Mouse (Mus musculus) kidney, adult 2 months (tissue): ENCODE results near the gene Drg1. TPM values are rescaled to one million over a fixed set of nuclear protein-coding genes. Genes with fewer than 3 reads are reported as not detected.
A peak's percentile ranks its signal among the peaks of the same experiment; 100 is the strongest.

Experiments
- DNase-seq: peaks from one replicate; pipeline ENCODE4 v3.0.0; 2021
- H3K27ac ChIP-seq: fragments of 200-500 bp; 2 replicates; pipeline ENCODE4 v1.5.1; 2012; ENCODE audit warnings: low read depth, low read length, control low read depth, inconsistent platforms; ENCODE audit not compliant: insufficient read depth
- H3K27me3 ChIP-seq: fragments of 200-500 bp; replicated peaks from 2 replicates; pipeline ENCODE4 v1.6.1; 2012; ENCODE audit warnings: mild to moderate bottlenecking, moderate library complexity, low read length, inconsistent platforms; ENCODE audit not compliant: control insufficient read depth, insufficient read depth
- H3K36me3 ChIP-seq: fragments of 200-500 bp; 2 replicates; pipeline ENCODE4 v1.6.1; 2012; ENCODE audit warnings: mild to moderate bottlenecking, moderate library complexity, low read length, inconsistent platforms; ENCODE audit not compliant: control insufficient read depth, insufficient read depth
- H3K4me1 ChIP-seq: fragments of 200-500 bp; 2 replicates; pipeline ENCODE4 v1.6.1; 2011; ENCODE audit warnings: low read length; ENCODE audit not compliant: control insufficient read depth, insufficient read depth
- H3K4me3 ChIP-seq: fragments of 200-500 bp; 2 replicates; pipeline ENCODE4 v1.5.1; 2011; ENCODE audit warnings: mild to moderate bottlenecking, low read depth, low read length, control low read depth; ENCODE audit not compliant: insufficient read depth
- CTCF ChIP-seq: fragments of 200-500 bp; conservative IDR thresholded peaks from 2 replicates; pipeline ENCODE4 v1.5.1; 2011; ENCODE audit warnings: low read depth, mild to moderate bottlenecking, control low read depth, low read length, moderate library complexity, mixed read lengths; ENCODE audit not compliant: insufficient read depth, insufficient read length
- POLR2A ChIP-seq: fragments of 200-500 bp; IDR thresholded peaks from one replicate; pipeline ENCODE4 v1.6.1; 2011; ENCODE audit warnings: low read depth, low read length, control low read depth
- WGBS: fragments of 180-500 bp; shearing (Covaris S2); methylation state at CpG from one replicate; pipeline ENCODE4 v1.1.7; 2018; 5-methylcytosine and 5-hydroxymethylcytosine counted together
- polyA plus RNA-seq: library from polyadenylated mRNA; depleted of rRNA; stranded (reverse); fragments of >200 nt; gene quantifications from 2 replicates; pipeline ENCODE4 v1.2.3, GENCODE M21; 2012

Gene Drg1
- polyA plus RNA-seq, 1 experiment: 28.4 TPM

DNA sequence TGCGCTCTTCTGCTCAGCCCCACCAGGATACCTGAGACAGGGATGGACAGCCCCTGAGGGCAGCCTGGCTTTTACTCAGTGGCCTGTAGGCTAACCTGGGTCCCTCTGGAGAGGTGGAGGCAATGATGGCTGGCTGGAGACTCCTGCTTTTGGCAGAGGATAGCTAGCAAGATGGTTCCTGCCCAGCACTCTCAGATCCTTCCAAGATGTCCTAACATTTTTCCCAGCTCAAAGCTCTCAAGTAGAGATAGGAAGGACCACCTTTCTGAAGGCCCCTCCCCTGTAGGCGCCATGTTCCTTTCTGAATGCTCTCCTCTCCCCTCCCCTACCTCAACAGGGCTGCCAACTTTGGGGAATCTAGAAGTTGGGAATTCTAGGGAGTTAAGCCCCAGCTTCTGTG is 28.4 kb upstream of the Drg1 start:
- 97% methylated on average over 2 of the region's 2 CpGs for WGBS
- Histone ChIP-seq H3K27me3 (no peaks in the 10 kb centered on the region), H3K4me1 (peaks cover 10% of the 10 kb centered on the region), H3K4me3 (no peak overlapping the region), H3K27ac (no peak overlapping the region), H3K36me3 (peaks cover 7% of the 10 kb centered on the region; the same call in 1 of the 2 replicates)
- DNase-seq: no peak
- TF ChIP-seq CTCF (no peak), POLR2A (no peak)

DNA sequence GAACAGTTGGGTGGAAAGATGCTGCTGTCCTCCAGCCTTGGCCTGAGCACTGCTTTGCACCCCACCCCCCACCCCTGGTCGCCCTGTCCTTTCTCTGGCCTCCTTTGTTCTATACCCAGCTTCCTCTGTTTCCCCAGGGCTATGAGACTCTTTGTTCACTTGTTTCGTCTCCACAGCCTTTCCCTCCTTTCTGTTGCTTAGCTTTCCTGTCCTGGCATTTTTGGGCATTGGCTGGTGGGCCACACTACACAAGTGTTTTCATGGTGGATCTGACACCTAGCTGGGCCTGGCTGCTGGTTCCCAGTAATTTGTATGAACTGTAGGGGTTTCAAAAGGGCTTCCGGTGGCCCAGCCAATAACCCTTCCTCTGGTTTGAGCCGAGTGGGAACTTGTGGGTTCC is 27.1 kb upstream of the Drg1 start:
- Histone ChIP-seq H3K36me3 (peaks cover 7% of the 10 kb centered on the region; the same call in 1 of the 2 replicates), H3K4me3 (no peak overlapping the region), H3K27ac (0 out of 2 replicates have a peak overlapping the region, but pooled peaks have one; percentile 91), H3K4me1 (peaks cover 10% of the 10 kb centered on the region), H3K27me3 (no peaks in the 10 kb centered on the region)
- TF ChIP-seq POLR2A: no peak
- TF ChIP-seq CTCF: no peak
- DNase-seq: no peak
- WGBS: 63% methylated on average over 4 of the region's 4 CpGs

DNA sequence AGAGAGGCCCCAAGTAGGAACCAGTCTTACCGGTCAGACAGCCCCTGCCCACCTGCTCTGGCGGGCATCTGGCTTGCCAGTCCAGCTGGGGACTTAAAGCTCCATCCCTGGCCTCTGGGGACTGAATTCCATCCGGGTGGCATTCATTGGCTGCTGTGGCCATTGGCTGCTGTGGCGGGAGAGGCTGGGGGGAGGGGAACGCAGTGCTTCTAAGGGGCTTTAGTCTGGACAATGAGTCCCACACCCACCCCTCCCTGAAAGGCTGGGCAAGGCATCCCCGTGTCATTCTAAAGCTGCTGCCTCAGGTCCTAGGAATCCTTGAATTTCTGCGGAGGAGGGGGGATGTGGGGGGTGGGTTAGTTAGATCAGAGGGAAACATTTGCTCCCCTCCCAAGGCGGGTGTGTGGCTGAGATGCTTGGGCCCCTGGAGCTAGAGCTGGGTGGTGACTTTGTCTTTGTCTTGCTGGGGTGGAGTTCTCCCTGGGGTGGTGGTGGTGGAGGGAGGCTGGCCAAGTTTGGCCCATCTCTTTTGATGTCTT is 26.6 kb upstream of the Drg1 start:
- peak overlapping the region; percentile 0; the same call in 1 of the 2 replicates for H3K4me3 ChIP-seq
- TF ChIP-seq POLR2A (no peak), CTCF (no peak)
- peak; percentile 70 for DNase-seq
- 22% methylated on average over 8 of the region's 8 CpGs for WGBS
- H3K27ac ChIP-seq: peak overlapping the region; percentile 91
- H3K27me3 ChIP-seq: no peaks in the 10 kb centered on the region
- peaks cover 7% of the 10 kb centered on the region; the same call in 1 of the 2 replicates for H3K36me3 ChIP-seq
- H3K4me1 ChIP-seq: peaks cover 12% of the 10 kb centered on the region

DNA sequence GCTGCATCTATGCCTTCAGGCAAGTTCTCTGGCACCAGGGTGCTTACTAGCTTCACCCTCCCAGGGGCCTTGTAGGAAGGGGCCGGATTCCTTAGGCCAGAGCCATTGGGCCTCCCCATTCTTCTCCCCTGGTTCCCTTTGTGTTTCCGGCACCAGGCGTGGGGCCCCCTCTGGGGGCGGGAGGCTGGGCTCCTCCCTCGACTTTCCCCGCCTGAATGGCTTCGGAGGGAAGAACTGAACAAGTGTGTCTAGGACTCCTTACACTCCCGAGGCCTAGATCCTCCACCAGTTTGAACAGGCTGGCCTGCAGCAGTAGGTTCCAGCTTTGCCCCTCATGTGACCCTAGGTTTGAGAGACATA is 25.8 kb upstream of the Drg1 start:
- 1% methylated on average over 8 of the region's 8 CpGs for WGBS
- H3K27ac ChIP-seq: peak overlapping the region; percentile 91
- H3K27me3 ChIP-seq: no peaks in the 10 kb centered on the region
- peak; percentile 72 for DNase-seq
- H3K4me3 ChIP-seq: peak overlapping the region; percentile 92
- peaks cover 7% of the 10 kb centered on the region; the same call in 1 of the 2 replicates for H3K36me3 ChIP-seq
- peaks cover 17% of the 10 kb centered on the region for H3K4me1 ChIP-seq
- no peak for TF ChIP-seq POLR2A
- TF ChIP-seq CTCF: no peak

DNA sequence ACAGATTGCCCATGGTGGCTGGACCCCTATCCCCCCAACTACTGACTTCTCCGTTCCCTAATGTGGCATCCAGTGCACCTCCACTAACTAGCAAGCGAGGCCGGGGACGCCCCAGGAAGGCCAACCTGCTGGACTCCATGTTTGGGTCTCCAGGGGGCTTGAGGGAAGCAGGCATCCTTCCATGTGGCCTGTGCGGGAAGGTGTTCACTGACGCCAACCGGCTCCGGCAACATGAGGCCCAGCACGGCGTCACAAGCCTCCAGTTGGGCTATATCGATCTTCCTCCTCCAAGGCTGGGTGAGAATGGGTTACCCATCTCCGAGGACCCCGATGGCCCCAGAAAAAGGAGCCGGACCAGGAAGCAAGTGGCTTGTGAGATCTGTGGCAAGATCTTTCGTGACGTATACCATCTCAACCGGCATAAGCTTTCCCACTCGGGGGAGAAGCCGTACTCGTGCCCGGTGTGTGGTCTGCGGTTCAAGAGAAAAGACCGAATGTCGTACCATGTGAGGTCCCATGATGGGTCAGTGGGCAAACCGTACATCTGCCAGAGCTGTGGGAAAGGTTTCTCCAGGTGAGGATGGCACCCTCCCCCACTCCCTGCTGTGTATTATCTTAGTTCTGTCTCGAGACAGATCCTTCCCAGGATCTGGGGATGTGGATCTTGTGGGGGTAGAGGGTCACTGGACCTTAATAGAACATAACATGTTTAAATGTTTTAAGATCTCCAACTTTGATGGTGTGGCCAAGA is 25.3 kb upstream of the Drg1 start:
- Histone ChIP-seq H3K36me3 (peaks cover 7% of the 10 kb centered on the region; the same call in 1 of the 2 replicates), H3K4me1 (peaks cover 18% of the 10 kb centered on the region), H3K27ac (peak overlapping the region; percentile 91), H3K4me3 (peak overlapping the region; percentile 92), H3K27me3 (no peaks in the 10 kb centered on the region)
- peak; percentile 15 for DNase-seq
- 15% methylated on average over 26 of the region's 26 CpGs for WGBS
- no peak for TF ChIP-seq POLR2A
- TF ChIP-seq CTCF: no peak

DNA sequence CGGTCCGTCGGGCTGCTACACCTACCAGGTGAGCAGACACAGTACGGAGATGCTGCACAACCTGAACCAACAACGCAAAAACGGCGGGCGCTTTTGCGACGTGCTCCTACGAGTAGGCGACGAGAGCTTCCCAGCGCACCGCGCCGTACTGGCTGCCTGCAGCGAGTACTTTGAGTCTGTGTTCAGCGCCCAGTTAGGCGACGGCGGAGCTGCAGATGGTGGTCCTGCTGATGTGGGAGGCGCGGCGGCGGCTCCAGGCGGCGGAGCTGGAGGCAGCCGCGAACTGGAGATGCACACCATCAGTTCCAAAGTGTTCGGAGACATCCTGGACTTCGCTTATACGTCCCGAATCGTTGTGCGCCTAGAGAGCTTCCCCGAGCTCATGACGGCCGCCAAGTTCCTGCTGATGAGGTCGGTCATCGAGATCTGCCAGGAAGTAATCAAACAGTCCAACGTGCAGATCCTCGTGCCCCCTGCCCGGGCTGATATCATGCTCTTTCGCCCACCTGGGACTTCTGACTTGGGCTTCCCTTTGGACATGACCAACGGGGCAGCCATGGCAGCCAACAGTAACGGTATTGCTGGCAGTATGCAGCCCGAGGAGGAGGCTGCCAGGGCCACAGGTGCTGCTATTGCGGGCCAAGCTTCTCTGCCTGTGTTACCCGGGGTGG is 24.6 kb upstream of the Drg1 start:
- Histone ChIP-seq H3K27me3 (no peaks in the 10 kb centered on the region), H3K4me1 (peaks cover 18% of the 10 kb centered on the region), H3K36me3 (peaks cover 7% of the 10 kb centered on the region; the same call in 1 of the 2 replicates), H3K4me3 (peak overlapping the region; percentile 92), H3K27ac (peak overlapping the region; percentile 91)
- DNase-seq: peak; percentile 50
- 2% methylated on average over 50 of the region's 50 CpGs for WGBS
- TF ChIP-seq CTCF: no peak
- TF ChIP-seq POLR2A: no peak
